Mouse (Mus musculus) embryonic facial prominence, embryonic 13.5 days (tissue): ENCODE results near the gene Mcidas. TPM values are rescaled to one million over a fixed set of nuclear protein-coding genes. Genes with fewer than 3 reads are reported as not detected.

Experiments
- ATAC-seq: fragments of 200-750 bp; cut with Nextera tagmentation; 2 replicates; pipeline ENCODE4 v1.8.0; 2017; ENCODE audit warnings: low read depth; ENCODE audit not compliant: insufficient number of reproducible peaks, insufficient read depth, low FRiP score, low TSS enrichment
- H3K27ac ChIP-seq: fragments of 300-500 bp; sonication (generic); 2 replicates; pipeline ENCODE4 v1.5.1; 2015; ENCODE audit warnings: moderate library complexity, mild to moderate bottlenecking, inconsistent platforms
- H3K27me3 ChIP-seq: fragments of 300-500 bp; sonication (generic); 2 replicates; pipeline ENCODE4 v1.6.1; 2015; ENCODE audit warnings: mild to moderate bottlenecking, inconsistent platforms
- H3K36me3 ChIP-seq: fragments of 300-500 bp; sonication (generic); 2 replicates; pipeline ENCODE4 v1.6.1; 2015; ENCODE audit warnings: mild to moderate bottlenecking, inconsistent platforms
- H3K4me1 ChIP-seq: fragments of 300-500 bp; sonication (generic); 2 replicates; pipeline ENCODE4 v1.6.1; 2015; ENCODE audit warnings: inconsistent platforms
- H3K4me2 ChIP-seq: fragments of 300-500 bp; sonication (generic); 2 replicates; pipeline ENCODE4 v1.6.1; 2015; ENCODE audit warnings: moderate library complexity, mild to moderate bottlenecking, inconsistent platforms
- H3K4me3 ChIP-seq: fragments of 300-500 bp; sonication (generic); 2 replicates; pipeline ENCODE4 v1.5.1; 2015; ENCODE audit warnings: mild to moderate bottlenecking, inconsistent platforms
- H3K9ac ChIP-seq: fragments of 300-500 bp; sonication (generic); 2 replicates; pipeline ENCODE4 v1.6.1; 2015; ENCODE audit warnings: mild to moderate bottlenecking, inconsistent platforms
- H3K9me3 ChIP-seq: fragments of 300-500 bp; sonication (generic); 2 replicates; pipeline ENCODE4 v1.6.1; 2016; ENCODE audit warnings: inconsistent platforms
- WGBS: fragments of 180-500 bp; shearing (Covaris S2); methylation state at CpG from one replicate; pipeline ENCODE4 v1.1.7; 2015; ENCODE audit warnings: mixed read lengths; 5-methylcytosine and 5-hydroxymethylcytosine counted together
- polyA plus RNA-seq: library from polyadenylated mRNA; unstranded; fragments of >200 nt; fragmentation: Nextera tagmentation; extraction: Ambion mirVana; gene quantifications from 2 replicates; pipeline ENCODE4 v1.2.1, GENCODE M21; 2015

Mcidas gene
- polyA plus RNA-seq: 0.21 and 0.34 TPM in 2 replicates

DNA sequence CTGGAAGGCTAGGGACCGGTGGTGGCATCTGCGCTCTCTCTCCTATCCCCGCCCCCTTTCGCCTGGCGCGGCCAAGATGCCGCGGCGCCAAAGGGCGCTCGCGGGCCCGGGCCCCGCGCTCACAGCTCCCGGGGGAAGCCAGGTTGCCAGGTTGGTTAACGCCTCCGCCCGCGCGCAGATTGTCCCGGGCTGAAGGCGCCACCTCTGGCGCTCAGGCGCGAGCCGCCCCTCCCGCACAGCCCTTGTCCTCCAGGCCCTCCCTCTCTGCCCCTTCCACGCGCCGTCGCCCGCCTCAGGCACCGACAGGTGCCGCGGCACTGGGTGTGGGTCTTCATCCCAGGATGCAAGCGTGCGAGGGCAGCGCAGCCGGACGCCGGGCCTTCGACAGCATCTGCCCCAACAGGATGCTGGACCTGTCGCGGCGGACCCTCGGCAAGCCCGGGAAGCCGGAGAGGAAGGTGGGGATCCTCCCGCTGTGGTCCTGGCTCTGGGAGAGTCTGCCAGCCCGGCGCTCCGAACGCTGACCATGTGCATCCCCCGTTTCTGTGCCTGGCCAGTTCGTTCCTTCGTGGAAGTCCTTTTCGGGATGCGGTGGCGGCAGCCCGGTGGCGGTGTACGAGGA, at the start of gene Mcidas:
Mcidas (plus strand) TSS at position 315 of the 622 bp plus-strand sequence.
- peaks cover 95% of the 10 kb centered on the region for H3K27me3 ChIP-seq
- H3K4me2 ChIP-seq: peak within 1 kb of the TSS; percentile 73
- no peaks in the 10 kb centered on the region for H3K36me3 ChIP-seq
- H3K4me1 ChIP-seq: peaks cover 33% of the 10 kb centered on the region
- under 1% methylated on average over 63 of the region's 63 CpGs for WGBS
- ATAC-seq: no peak
- H3K27ac ChIP-seq: no peak within 1 kb of the TSS
- H3K9ac ChIP-seq: peak within 1 kb of the TSS; percentile 58
- no peaks in the 10 kb centered on the region for H3K9me3 ChIP-seq
- H3K4me3 ChIP-seq: peak within 1 kb of the TSS; percentile 44

DNA sequence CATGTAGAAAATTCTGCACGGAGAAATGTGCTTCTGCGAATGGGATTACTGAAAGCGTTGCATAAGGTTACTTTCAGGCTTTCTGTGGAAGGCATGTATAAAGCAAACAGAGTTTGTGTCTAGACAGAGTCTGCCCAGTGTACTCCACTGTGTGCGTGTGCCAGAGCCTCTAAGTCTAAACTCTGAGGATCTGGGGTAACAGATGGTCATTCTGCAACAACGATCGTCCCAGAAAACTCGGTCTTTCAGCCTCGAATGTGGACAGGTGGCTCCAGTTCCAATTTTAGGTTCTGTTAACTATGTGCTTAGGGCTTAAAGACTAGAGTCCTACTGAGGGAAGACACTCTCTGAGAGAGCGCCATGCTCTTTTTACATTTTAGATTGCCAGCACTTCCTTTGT, 48.3 kb upstream of the Mcidas start:
- H3K36me3 ChIP-seq: peaks cover 82% of the 10 kb centered on the region
- H3K9me3 ChIP-seq: no peaks in the 10 kb centered on the region
- no peak overlapping the region for H3K4me2 ChIP-seq
- H3K27me3 ChIP-seq: no peaks in the 10 kb centered on the region
- no peak overlapping the region for H3K4me3 ChIP-seq
- no peaks in the 10 kb centered on the region for H3K4me1 ChIP-seq
- WGBS: 94% methylated on average over 9 of the region's 9 CpGs
- H3K27ac ChIP-seq: no peak overlapping the region
- no peak for ATAC-seq
- no peak overlapping the region for H3K9ac ChIP-seq

GRCm38 (mm10) chr13:112945900-112946299, 47.7 kb upstream of the Mcidas start:
- Histone ChIP-seq H3K4me2 (no peak overlapping the region), H3K4me3 (no peak overlapping the region), H3K27ac (no peak overlapping the region), H3K4me1 (no peaks in the 10 kb centered on the region), H3K9ac (no peak overlapping the region), H3K27me3 (no peaks in the 10 kb centered on the region), H3K9me3 (no peaks in the 10 kb centered on the region), H3K36me3 (peaks cover 85% of the 10 kb centered on the region)
- 88% methylated on average over 6 of the region's 6 CpGs for WGBS
- ATAC-seq: no peak

GRCm38 (mm10) chr13:112954067-112954466, 39.6 kb upstream of the Mcidas start:
- Histone ChIP-seq H3K27me3 (no peaks in the 10 kb centered on the region), H3K4me1 (no peaks in the 10 kb centered on the region), H3K9ac (no peak overlapping the region), H3K36me3 (peaks cover 90% of the 10 kb centered on the region), H3K4me3 (no peak overlapping the region), H3K9me3 (no peaks in the 10 kb centered on the region), H3K27ac (no peak overlapping the region), H3K4me2 (no peak overlapping the region)
- no peak for ATAC-seq
- WGBS: 87% methylated on average over 8 of the region's 8 CpGs

DNA sequence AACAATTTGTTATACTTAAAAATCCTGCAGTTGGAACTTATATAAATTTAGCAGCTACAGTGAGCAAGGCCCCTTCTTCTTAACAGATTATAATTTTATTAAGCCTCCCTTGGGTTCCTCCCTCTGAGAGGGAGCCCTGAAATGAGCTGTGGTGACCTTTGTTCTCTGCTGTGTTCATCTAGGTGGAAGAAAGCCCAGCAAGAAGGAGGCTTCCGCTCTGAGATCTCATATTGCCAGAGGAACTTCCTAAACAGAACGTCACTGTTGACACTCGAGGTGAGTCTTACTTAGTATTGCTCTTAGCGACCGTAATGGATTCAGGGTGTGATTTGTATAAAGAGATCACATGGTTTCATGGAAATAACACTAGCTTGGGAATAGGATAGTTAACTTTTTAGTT, 30.6 kb upstream of the Mcidas start:
- no peak overlapping the region for H3K4me3 ChIP-seq
- H3K36me3 ChIP-seq: peaks cover 79% of the 10 kb centered on the region
- 76% methylated on average over 5 of the region's 5 CpGs for WGBS
- ATAC-seq: no peak
- H3K9ac ChIP-seq: no peak overlapping the region
- H3K4me1 ChIP-seq: no peaks in the 10 kb centered on the region
- H3K9me3 ChIP-seq: no peaks in the 10 kb centered on the region
- H3K27ac ChIP-seq: no peak overlapping the region
- no peaks in the 10 kb centered on the region for H3K27me3 ChIP-seq
- H3K4me2 ChIP-seq: no peak overlapping the region

DNA sequence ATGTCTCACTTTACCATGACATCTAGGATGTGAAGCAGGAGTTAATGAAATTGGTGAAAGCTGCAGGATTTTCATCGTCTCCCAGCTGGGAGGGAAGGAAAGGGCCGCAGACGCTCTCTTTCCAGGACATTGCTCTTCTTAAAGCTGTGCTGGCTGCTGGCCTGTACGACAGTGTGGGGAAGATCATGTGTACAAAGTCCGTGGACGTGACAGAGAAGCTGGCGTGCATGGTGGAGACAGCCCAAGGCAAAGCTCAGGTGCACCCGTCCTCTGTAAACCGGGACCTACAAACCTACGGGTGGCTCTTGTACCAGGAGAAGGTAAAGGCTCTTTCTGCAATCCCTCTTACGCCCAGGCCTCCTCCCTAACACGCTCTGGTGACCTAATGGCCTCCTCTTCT, 29.2 kb upstream of the Mcidas start:
- no peak overlapping the region for H3K9ac ChIP-seq
- ATAC-seq: no peak
- 92% methylated on average over 12 of the region's 12 CpGs for WGBS
- H3K4me2 ChIP-seq: no peak overlapping the region
- no peaks in the 10 kb centered on the region for H3K27me3 ChIP-seq
- no peaks in the 10 kb centered on the region for H3K9me3 ChIP-seq
- no peaks in the 10 kb centered on the region for H3K4me1 ChIP-seq
- peaks cover 73% of the 10 kb centered on the region for H3K36me3 ChIP-seq
- H3K27ac ChIP-seq: no peak overlapping the region
- H3K4me3 ChIP-seq: no peak overlapping the region

DNA sequence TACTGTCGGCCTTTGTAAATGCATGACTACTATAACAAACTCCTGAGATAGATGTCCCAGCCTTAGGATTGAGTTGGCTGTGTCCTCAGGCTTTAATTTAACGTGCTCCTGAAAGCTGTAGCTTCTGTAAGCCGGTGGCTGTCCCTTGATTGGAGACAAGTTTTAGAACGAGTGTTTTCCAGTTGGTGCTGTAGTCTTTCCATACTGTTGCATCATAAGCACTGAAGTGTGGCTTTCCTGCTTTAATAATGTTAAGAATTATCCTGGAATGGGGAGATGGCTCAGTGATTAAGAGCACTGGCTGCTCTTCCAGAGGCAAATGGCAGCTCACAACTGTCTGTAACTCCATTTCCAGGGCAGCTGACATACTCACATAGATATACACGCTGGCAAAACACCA, 26.4 kb upstream of the Mcidas start:
- Histone ChIP-seq H3K27ac (no peak overlapping the region), H3K9ac (no peak overlapping the region), H3K4me3 (no peak overlapping the region), H3K9me3 (no peaks in the 10 kb centered on the region), H3K4me1 (no peaks in the 10 kb centered on the region), H3K36me3 (peaks cover 54% of the 10 kb centered on the region), H3K27me3 (no peaks in the 10 kb centered on the region), H3K4me2 (no peak overlapping the region)
- ATAC-seq: no peak
- WGBS: 93% methylated on average over 5 of the region's 5 CpGs

DNA sequence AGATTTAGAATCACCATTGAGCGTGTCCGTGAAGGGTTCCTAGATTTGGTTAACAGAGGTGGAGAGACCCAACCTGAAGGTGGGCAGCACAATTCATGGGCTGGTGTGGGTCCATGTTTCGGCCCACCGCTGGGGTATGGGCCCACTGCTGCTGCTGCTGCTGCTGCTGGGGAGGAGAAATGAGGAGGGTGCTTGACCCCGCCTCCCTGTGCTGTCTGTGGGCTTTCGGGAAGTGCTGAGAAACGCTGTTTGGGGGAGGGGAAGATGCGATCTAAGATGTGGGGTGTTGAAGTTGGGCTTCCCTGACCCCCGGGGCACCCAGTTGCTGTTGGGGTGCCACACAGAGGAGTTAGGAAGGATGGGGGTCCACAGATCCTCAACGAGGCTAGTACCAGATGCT, 16.9 kb upstream of the Mcidas start:
- no peaks in the 10 kb centered on the region for H3K36me3 ChIP-seq
- no peaks in the 10 kb centered on the region for H3K9me3 ChIP-seq
- H3K4me2 ChIP-seq: peak overlapping the region; percentile 48
- WGBS: 41% methylated on average over 10 of the region's 10 CpGs
- H3K4me1 ChIP-seq: no peaks in the 10 kb centered on the region
- H3K9ac ChIP-seq: no peak overlapping the region
- no peak overlapping the region for H3K27ac ChIP-seq
- peaks cover 24% of the 10 kb centered on the region for H3K27me3 ChIP-seq
- peak overlapping the region; percentile 23; the same call in 1 of the 2 replicates for H3K4me3 ChIP-seq
- ATAC-seq: no peak

GRCm38 (mm10) chr13:112985605-112986450, 7.8 kb upstream of the Mcidas start:
- Histone ChIP-seq H3K4me3 (peak overlapping the region; percentile 56; the same call in 1 of the 2 replicates), H3K9me3 (no peaks in the 10 kb centered on the region), H3K4me1 (peaks cover 37% of the 10 kb centered on the region), H3K27ac (no peak overlapping the region), H3K36me3 (no peaks in the 10 kb centered on the region), H3K27me3 (peaks cover 74% of the 10 kb centered on the region), H3K4me2 (peak overlapping the region; percentile 99; the same call in 1 of the 2 replicates), H3K9ac (no peak overlapping the region)
- no peak for ATAC-seq
- 4% methylated on average over 18 of the region's 18 CpGs for WGBS

GRCm38 (mm10) chr13:112986451-112986950, 7.1 kb upstream of the Mcidas start:
- Histone ChIP-seq H3K27ac (no peak overlapping the region), H3K27me3 (peaks cover 81% of the 10 kb centered on the region), H3K4me1 (peaks cover 37% of the 10 kb centered on the region), H3K4me3 (peak overlapping the region; percentile 56), H3K9me3 (no peaks in the 10 kb centered on the region), H3K9ac (no peak overlapping the region), H3K4me2 (peak overlapping the region; percentile 99), H3K36me3 (no peaks in the 10 kb centered on the region)
- WGBS: 0% methylated on average over 17 of the region's 17 CpGs
- ATAC-seq: no peak

DNA sequence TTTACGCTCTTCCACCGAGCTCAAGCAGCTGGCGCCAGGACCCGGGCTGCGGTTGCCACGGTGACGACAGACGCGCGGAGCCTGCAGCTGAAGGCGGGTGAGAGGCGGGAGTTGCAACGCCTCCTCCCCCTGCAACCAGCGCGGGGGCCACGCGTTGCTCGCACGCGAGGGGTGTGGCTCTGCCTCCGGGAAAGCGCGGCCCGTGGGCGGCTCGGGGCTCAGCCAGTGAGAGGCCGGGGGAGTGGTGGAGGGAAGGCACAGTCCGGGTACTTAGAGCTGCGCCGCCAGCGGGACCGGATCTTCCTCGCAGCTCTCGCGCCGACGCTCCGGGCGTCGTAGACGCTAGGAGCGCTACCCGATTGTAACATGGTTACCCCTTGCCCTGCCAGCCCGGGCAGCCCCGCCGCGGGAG, 6.1 kb upstream of the Mcidas start, which contains the start of gene Ccno:
Ccno (plus strand) TSS at position 271 of the 412 bp plus-strand sequence.
- H3K4me3 ChIP-seq: peak within 1 kb of the TSS; percentile 56
- peaks cover 83% of the 10 kb centered on the region for H3K27me3 ChIP-seq
- H3K27ac ChIP-seq: no peak within 1 kb of the TSS
- H3K4me1 ChIP-seq: peaks cover 37% of the 10 kb centered on the region
- peak within 1 kb of the TSS; percentile 99 for H3K4me2 ChIP-seq
- no peaks in the 10 kb centered on the region for H3K36me3 ChIP-seq
- under 1% methylated on average over 37 of the region's 47 CpGs for WGBS
- H3K9ac ChIP-seq: peak within 1 kb of the TSS; percentile 66
- ATAC-seq: peak; percentile 94
- no peaks in the 10 kb centered on the region for H3K9me3 ChIP-seq
